Mouse (Mus musculus): ENCODE data around the gene Wbp1.
"Not testable (repeated sequence)": the region's sequence is repeated elsewhere in the genome, so short reads cannot be mapped to it uniquely, and the experiment has no call there.

The Wbp1 gene

DNA sequence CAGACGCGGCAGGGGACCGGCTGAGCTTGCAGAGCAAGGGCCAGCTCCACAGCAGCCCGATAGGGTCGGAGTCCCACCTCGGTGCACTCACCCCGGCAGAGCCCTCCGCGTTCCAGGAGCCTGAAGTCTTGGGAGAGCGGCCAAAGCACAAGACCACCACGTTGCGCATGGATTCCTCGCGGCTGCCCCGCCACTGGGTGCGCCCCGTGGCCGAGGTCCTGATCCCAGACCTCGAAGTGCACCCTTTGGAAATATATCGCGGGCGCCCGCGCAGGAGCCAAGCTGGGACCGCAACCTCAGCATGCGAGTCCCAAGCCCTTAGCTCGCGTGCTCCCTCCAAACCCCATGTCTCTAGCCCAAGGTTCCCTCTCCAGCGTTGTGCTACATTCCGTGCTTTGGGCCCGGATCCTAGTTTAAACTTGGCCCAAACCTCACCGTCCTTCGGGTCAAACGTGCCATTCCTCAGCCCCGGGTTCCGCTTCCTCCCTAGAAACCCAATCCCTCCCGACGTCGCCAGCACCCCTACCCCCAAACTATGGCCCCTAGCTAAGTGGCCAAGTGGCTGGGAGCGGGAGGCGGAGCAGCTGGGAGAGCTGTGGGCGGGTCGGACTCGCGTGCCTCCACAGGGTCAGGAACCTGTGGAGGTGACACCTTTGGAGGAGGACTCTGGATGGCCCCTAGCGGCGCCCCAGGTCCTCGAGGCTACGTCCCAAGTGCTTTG is 40.7 kb upstream of the Wbp1 start:
- Histone ChIP-seq H3K9me3 (ENCODE audit: low read length) (no peaks in the 10 kb centered on the region), H3K36me3 (ENCODE audit: insufficient read depth, low read length) (no peaks in the 10 kb centered on the region), H3K27me3 (ENCODE audit: insufficient read depth, low read length) (peaks cover 43% of the 10 kb centered on the region), H3K4me3 (replicated peaks; ENCODE audit: low read length) (peak overlapping the region; percentile 78), H3K4me1 (replicated peaks; ENCODE audit: low read depth, low read length) (peaks cover 31% of the 10 kb centered on the region)
- no peak for TF ChIP-seq CTCF (conservative IDR thresholded peaks at IDR 0.05; ENCODE audit: low read length)
- TF ChIP-seq NANOG (IDR thresholded peaks at IDR 0.05; ENCODE audit: borderline replicate concordance, low read length) = no peak
- TF ChIP-seq POU5F1 (IDR thresholded peaks at IDR 0.05; ENCODE audit: borderline replicate concordance, low read length) = no peak

DNA sequence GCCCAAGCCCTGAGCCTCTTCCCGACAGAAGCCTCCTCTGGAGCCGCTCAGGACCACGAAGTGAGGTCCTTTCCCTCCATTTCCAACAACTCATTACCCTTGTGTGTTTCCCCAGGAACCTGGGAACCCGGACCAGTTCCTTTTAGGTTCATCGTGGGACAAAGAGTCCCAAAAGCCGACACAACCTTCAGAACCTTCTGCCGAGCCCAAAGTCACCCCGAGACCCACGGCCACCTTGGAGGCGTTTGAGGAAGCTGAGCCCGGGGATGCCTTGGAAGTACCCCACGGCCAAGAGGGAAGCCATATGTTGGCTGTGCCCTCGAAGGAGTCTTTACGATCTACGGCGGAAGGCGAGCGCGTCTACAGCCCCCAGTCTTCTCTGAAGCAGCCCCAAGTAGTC is 40.1 kb upstream of the Wbp1 start:
- no peaks in the 10 kb centered on the region for H3K9me3 ChIP-seq (ENCODE audit: low read length)
- H3K36me3 ChIP-seq (ENCODE audit: insufficient read depth, low read length) = no peaks in the 10 kb centered on the region
- H3K4me3 ChIP-seq (replicated peaks; ENCODE audit: low read length) = peak overlapping the region; percentile 78
- TF ChIP-seq POU5F1 (IDR thresholded peaks at IDR 0.05; ENCODE audit: borderline replicate concordance, low read length) (no peak), NANOG (IDR thresholded peaks at IDR 0.05; ENCODE audit: borderline replicate concordance, low read length) (no peak), CTCF (conservative IDR thresholded peaks at IDR 0.05; ENCODE audit: low read length) (no peak)
- peaks cover 30% of the 10 kb centered on the region for H3K4me1 ChIP-seq (replicated peaks; ENCODE audit: low read depth, low read length)
- peaks cover 45% of the 10 kb centered on the region for H3K27me3 ChIP-seq (ENCODE audit: insufficient read depth, low read length)

DNA sequence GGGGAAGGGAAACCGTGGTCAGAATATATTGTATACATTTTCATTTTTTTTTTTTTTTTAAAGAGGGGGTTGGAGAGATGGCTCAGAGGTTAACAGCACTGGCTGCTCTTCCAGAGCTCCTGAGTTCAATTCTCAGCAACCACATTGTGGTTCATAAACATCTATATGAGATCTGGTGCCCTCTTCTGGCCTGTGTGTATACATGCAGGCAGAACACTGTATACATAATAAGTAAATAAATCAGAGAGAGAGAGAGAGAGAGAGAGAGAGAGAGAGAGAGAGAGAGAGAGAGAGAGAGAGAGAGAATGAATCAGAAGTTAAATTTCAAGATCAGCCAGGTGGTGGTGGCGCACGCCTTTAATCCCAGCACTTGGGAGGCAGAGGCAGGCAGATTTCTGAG is 38.1 kb upstream of the Wbp1 start:
- H3K4me1 ChIP-seq (replicated peaks; ENCODE audit: low read depth, low read length) = peaks cover 34% of the 10 kb centered on the region
- TF ChIP-seq CTCF (conservative IDR thresholded peaks at IDR 0.05; ENCODE audit: low read length) = 0 out of 2 replicates have a peak, but pooled peaks have one; percentile 17
- H3K27me3 ChIP-seq (ENCODE audit: insufficient read depth, low read length) = peaks cover 64% of the 10 kb centered on the region
- H3K9me3 ChIP-seq (ENCODE audit: low read length); H3K4me3 ChIP-seq (replicated peaks; ENCODE audit: low read length); H3K36me3 ChIP-seq (ENCODE audit: insufficient read depth, low read length): not testable (repeated sequence)

DNA sequence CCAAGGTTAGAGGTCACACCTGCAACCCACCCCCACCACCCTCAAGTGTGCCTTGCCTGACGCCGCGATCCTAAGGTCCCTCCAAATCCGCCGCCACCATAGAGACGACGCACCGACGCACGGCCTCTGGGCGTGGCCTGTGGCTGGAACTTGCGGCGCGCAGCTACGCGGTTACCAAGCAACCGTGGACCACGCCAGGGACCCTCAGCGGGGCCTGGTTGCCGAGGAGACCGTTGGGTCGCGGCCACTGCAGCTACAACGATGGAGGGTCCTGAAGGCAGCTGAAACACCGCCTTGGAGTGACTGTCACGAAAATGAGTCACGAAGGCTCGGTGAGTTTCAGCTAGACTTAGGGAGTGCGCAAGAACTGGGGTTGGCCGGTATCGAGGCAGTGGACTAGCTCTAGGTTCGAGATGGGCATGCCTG is 34.9 kb upstream of the Wbp1 start, which contains the start of the genes Wdr54 and 1700003E16Rik:
TSS of gene Wdr54 (minus strand) at position 139 of the 426 bp plus-strand sequence.
TSS of gene 1700003E16Rik (plus strand) at position 146 of the 426 bp plus-strand sequence.
- TF ChIP-seq CTCF (conservative IDR thresholded peaks at IDR 0.05; ENCODE audit: low read length) (no peak), NANOG (IDR thresholded peaks at IDR 0.05; ENCODE audit: borderline replicate concordance, low read length) (no peak)
- Histone ChIP-seq H3K4me3 (replicated peaks; ENCODE audit: low read length) (peak within 1 kb of the TSS; percentile 72), H3K27me3 (ENCODE audit: insufficient read depth, low read length) (peaks cover 79% of the 10 kb centered on the region), H3K9me3 (ENCODE audit: low read length) (no peaks in the 10 kb centered on the region), H3K4me1 (replicated peaks; ENCODE audit: low read depth, low read length) (peaks cover 38% of the 10 kb centered on the region), H3K36me3 (ENCODE audit: insufficient read depth, low read length) (no peaks in the 10 kb centered on the region; the same call in none of the 2 replicates)

DNA sequence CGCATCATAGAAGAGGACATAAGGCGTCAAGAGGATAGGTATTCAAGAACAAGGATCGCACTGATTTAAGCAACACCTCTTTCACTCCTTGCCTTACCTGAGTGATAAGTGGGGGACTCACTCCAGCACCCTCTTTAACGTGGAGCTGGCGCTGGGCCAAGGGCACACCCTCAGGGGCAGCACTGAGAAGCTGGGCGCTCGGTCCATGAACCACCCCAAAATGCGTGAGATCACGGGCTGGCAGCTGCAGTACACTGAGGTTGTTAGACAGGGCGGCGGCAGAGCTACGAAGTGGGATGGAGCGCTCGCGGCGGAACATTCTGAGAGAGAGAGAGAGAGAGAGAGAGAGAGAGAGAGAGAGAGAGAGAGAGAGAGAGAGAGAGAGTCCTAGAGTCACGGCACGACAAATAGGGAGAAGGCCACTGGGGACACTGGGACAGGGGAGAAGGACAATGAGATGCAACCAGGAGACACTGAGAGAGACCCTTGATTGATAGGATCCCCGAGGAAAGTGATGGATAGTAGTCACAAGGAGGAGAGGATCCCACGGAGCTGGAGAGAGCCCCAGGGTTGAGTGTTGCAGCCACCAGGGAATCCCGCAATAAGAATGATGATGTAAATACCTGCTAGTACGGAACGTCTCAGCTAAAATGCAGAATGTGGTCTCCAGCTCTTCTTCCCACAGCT is 34.3 kb upstream of the Wbp1 start:
- TF ChIP-seq POU5F1 (IDR thresholded peaks at IDR 0.05; ENCODE audit: borderline replicate concordance, low read length) (no peak), CTCF (conservative IDR thresholded peaks at IDR 0.05; ENCODE audit: low read length) (no peak), NANOG (IDR thresholded peaks at IDR 0.05; ENCODE audit: borderline replicate concordance, low read length) (no peak)
- peak overlapping the region; percentile 72 for H3K4me3 ChIP-seq (replicated peaks; ENCODE audit: low read length)
- peaks cover 74% of the 10 kb centered on the region for H3K27me3 ChIP-seq (ENCODE audit: insufficient read depth, low read length)
- H3K4me1 ChIP-seq (replicated peaks; ENCODE audit: low read depth, low read length) = peaks cover 39% of the 10 kb centered on the region
- H3K9me3 ChIP-seq (ENCODE audit: low read length) = no peaks in the 10 kb centered on the region
- H3K36me3 ChIP-seq (ENCODE audit: insufficient read depth, low read length) = no peaks in the 10 kb centered on the region; the same call in none of the 2 replicates

DNA sequence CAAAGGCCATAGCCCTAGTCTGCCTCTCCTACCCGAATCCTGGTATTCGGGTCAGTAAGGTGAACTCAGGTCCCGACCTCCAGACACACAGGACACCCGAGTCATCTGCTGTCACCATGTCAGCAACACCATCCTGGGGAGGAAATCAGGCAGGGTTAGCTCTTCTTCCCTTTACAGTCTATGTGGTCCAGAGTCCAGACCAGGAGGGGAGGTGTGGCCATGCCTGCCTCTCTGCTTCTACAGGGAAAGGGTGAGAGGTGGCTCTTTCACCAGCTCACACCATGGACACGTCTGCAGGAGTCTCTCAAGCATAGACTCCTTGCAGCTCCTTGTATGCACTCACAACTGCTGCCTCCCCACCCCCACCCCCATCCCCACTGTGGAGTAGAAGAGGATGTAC is 32.1 kb upstream of the Wbp1 start:
- Histone ChIP-seq H3K9me3 (ENCODE audit: low read length) (no peaks in the 10 kb centered on the region), H3K36me3 (ENCODE audit: insufficient read depth, low read length) (peaks cover 6% of the 10 kb centered on the region), H3K4me1 (replicated peaks; ENCODE audit: low read depth, low read length) (peaks cover 46% of the 10 kb centered on the region), H3K27me3 (ENCODE audit: insufficient read depth, low read length) (peaks cover 61% of the 10 kb centered on the region), H3K4me3 (replicated peaks; ENCODE audit: low read length) (no peak overlapping the region)
- TF ChIP-seq POU5F1 (IDR thresholded peaks at IDR 0.05; ENCODE audit: borderline replicate concordance, low read length) = no peak
- TF ChIP-seq CTCF (conservative IDR thresholded peaks at IDR 0.05; ENCODE audit: low read length) = no peak
- TF ChIP-seq NANOG (IDR thresholded peaks at IDR 0.05; ENCODE audit: borderline replicate concordance, low read length) = no peak

DNA sequence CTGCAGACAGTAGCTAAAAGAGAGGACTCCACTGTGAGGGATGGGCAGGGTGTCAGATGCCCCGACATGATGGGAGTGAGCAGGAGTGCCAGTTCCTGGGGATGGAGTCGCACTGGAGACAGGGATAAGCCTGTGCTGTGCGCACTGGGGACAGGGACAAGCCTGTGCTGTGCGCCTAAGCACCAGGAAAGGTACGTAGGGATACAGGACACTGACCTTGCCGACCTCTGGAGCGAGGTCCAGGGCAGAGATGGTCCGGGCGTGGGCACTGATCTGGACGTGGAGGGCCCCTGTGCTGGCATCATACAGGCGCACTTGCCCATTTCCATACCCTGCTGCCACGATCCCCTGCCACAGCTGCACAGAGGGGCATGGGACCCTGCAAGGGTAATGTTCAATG is 31.7 kb upstream of the Wbp1 start:
- peaks cover 46% of the 10 kb centered on the region for H3K4me1 ChIP-seq (replicated peaks; ENCODE audit: low read depth, low read length)
- H3K4me3 ChIP-seq (replicated peaks; ENCODE audit: low read length) = no peak overlapping the region
- peaks cover 63% of the 10 kb centered on the region for H3K27me3 ChIP-seq (ENCODE audit: insufficient read depth, low read length)
- TF ChIP-seq POU5F1 (IDR thresholded peaks at IDR 0.05; ENCODE audit: borderline replicate concordance, low read length) = no peak
- TF ChIP-seq CTCF (conservative IDR thresholded peaks at IDR 0.05; ENCODE audit: low read length) = no peak
- TF ChIP-seq NANOG (IDR thresholded peaks at IDR 0.05; ENCODE audit: borderline replicate concordance, low read length) = no peak
- peaks cover 6% of the 10 kb centered on the region for H3K36me3 ChIP-seq (ENCODE audit: insufficient read depth, low read length)
- no peaks in the 10 kb centered on the region for H3K9me3 ChIP-seq (ENCODE audit: low read length)

DNA sequence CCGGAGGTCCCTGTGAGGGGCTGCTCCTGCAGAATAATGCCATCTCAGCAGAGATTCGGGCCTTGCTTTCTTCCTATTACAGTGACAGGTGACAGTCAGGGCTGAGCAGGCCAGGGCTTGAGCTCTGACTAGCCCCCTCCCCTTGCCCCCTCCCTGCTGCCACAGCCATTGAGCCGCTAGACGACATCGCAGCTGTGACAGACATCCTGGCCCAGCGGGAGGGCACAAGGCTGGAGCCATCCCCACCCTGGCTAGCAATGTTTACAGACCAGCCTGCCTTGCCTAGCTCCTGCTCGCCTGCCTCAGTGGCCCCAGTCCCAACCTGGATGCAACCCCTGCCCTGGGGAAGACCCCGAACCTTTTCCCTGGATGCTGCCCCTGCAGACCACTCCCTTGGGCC is 30.4 kb upstream of the Wbp1 start:
- TF ChIP-seq NANOG (IDR thresholded peaks at IDR 0.05; ENCODE audit: borderline replicate concordance, low read length) (no peak), CTCF (conservative IDR thresholded peaks at IDR 0.05; ENCODE audit: low read length) (no peak), POU5F1 (IDR thresholded peaks at IDR 0.05; ENCODE audit: borderline replicate concordance, low read length) (no peak)
- Histone ChIP-seq H3K36me3 (ENCODE audit: insufficient read depth, low read length) (peaks cover 6% of the 10 kb centered on the region), H3K9me3 (ENCODE audit: low read length) (no peaks in the 10 kb centered on the region), H3K27me3 (ENCODE audit: insufficient read depth, low read length) (peaks cover 65% of the 10 kb centered on the region), H3K4me1 (replicated peaks; ENCODE audit: low read depth, low read length) (peaks cover 58% of the 10 kb centered on the region), H3K4me3 (replicated peaks; ENCODE audit: low read length) (no peak overlapping the region)
